Mouse (Mus musculus) lung, embryonic 15.5 days (tissue): Measurements from ENCODE around the gene Gm49601. TPM values are rescaled to one million over a fixed set of nuclear protein-coding genes. Genes with fewer than 3 reads are reported as not detected.

Source experiments
- ATAC-seq: fragments of 200-750 bp; cut with Nextera tagmentation; 2 replicates; pipeline ENCODE4 v1.8.0; 2017; ENCODE audit warnings: moderate number of reproducible peaks, borderline replicate concordance; ENCODE audit not compliant: low FRiP score, low TSS enrichment; ENCODE audit errors: extremely low read depth
- H3K27ac ChIP-seq: fragments of 300-500 bp; sonication (generic); 2 replicates; pipeline ENCODE4 v1.5.1; 2015; ENCODE audit warnings: moderate library complexity, mild to moderate bottlenecking, inconsistent platforms
- H3K27me3 ChIP-seq: fragments of 300-500 bp; sonication (generic); 2 replicates; pipeline ENCODE4 v1.6.1; 2015; ENCODE audit warnings: inconsistent platforms
- H3K36me3 ChIP-seq: fragments of 300-500 bp; sonication (generic); 2 replicates; pipeline ENCODE4 v1.6.1; 2015; ENCODE audit warnings: inconsistent platforms
- H3K4me1 ChIP-seq: fragments of 300-500 bp; sonication (generic); 2 replicates; pipeline ENCODE4 v1.6.1; 2015; ENCODE audit warnings: inconsistent platforms
- H3K4me2 ChIP-seq: fragments of 300-500 bp; sonication (generic); 2 replicates; pipeline ENCODE4 v1.6.1; 2015; ENCODE audit warnings: inconsistent platforms, mild to moderate bottlenecking, moderate library complexity
- H3K4me3 ChIP-seq: fragments of 300-500 bp; sonication (generic); 2 replicates; pipeline ENCODE4 v1.5.1; 2015; ENCODE audit warnings: mild to moderate bottlenecking, inconsistent platforms
- H3K9ac ChIP-seq: fragments of 300-500 bp; sonication (generic); 2 replicates; pipeline ENCODE4 v1.6.1; 2015; ENCODE audit warnings: inconsistent platforms
- H3K9me3 ChIP-seq: fragments of 300-500 bp; sonication (generic); 2 replicates; pipeline ENCODE4 v1.6.1; 2016; ENCODE audit warnings: inconsistent platforms
- WGBS: fragments of 180-500 bp; shearing (Covaris S2); methylation state at CpG from one replicate; pipeline ENCODE4 v1.1.7; 2015; 5-methylcytosine and 5-hydroxymethylcytosine counted together
- polyA plus RNA-seq: library from polyadenylated mRNA; unstranded; fragments of >200 nt; fragmentation: Nextera tagmentation; extraction: Ambion mirVana; gene quantifications from 2 replicates; pipeline ENCODE4 v1.2.1, GENCODE M21; 2015

The Gm49601 gene
- polyA plus RNA-seq: 3.2 and 4.0 TPM in 2 replicates

DNA sequence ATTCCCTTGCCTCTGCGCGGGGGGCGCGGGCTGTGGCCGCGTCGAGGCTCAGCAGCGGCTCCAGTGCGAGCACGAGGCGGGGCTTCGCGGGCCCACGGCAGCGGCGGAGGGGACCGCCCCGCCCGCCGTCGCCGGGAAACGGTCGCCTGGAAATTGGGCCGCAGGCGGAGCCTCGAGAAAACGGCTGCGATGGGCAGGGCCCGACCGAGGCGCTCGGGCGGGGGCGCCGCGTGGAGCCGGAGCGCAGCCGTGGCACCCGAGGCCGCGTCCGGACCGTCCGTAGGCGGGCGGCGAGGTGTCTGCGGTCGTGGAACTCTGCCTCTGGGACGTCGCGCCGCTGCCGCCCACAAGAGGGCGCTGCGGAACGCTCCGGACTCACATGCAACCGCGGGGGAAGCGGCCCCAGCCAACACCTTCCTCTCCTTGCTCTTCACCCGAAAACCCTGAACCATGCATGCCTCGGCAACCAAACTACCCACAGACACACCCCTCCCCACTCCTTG is at the start of gene Gm49601:
Gm49601 (minus strand) TSS at position 52 of the 503 bp plus-strand sequence.
- Histone ChIP-seq H3K27ac (no peak within 1 kb of the TSS), H3K9me3 (no peaks in the 10 kb centered on the region), H3K4me2 (peak within 1 kb of the TSS; percentile 95), H3K27me3 (peaks cover 67% of the 10 kb centered on the region), H3K9ac (peak within 1 kb of the TSS; percentile 38), H3K36me3 (peaks cover 12% of the 10 kb centered on the region; the same call in 1 of the 2 replicates), H3K4me3 (peak within 1 kb of the TSS; percentile 55), H3K4me1 (peaks cover 42% of the 10 kb centered on the region)
- peak; percentile 33 for ATAC-seq
- under 1% methylated on average over 33 of the region's 65 CpGs for WGBS

DNA sequence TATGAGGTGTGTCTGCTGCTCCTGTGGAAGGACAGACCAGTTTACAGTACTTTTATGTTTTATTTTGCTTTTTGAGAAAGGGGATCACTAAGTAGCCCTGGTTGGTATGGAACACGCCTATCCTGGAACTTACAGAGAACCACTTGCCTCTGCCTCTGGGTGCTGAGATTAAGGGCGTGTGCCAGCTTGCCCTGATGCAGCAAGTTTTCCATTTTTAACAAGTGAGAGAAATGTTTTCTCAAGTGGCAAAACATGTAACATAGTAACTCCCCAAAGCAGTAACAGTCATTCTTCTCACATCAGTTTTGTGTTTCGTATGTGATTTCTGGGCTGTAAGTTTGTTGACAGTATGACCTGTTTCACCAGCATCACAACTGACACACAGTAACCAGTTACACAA is 46.8 kb upstream of the Gm49601 start:
- H3K27me3 ChIP-seq: no peaks in the 10 kb centered on the region
- no peak overlapping the region for H3K4me3 ChIP-seq
- no peaks in the 10 kb centered on the region for H3K36me3 ChIP-seq
- no peaks in the 10 kb centered on the region for H3K4me1 ChIP-seq
- H3K27ac ChIP-seq: no peak overlapping the region
- no peak overlapping the region for H3K4me2 ChIP-seq
- no peak for ATAC-seq
- no peaks in the 10 kb centered on the region for H3K9me3 ChIP-seq
- WGBS: 72% methylated on average over 3 of the region's 3 CpGs
- H3K9ac ChIP-seq: no peak overlapping the region

DNA sequence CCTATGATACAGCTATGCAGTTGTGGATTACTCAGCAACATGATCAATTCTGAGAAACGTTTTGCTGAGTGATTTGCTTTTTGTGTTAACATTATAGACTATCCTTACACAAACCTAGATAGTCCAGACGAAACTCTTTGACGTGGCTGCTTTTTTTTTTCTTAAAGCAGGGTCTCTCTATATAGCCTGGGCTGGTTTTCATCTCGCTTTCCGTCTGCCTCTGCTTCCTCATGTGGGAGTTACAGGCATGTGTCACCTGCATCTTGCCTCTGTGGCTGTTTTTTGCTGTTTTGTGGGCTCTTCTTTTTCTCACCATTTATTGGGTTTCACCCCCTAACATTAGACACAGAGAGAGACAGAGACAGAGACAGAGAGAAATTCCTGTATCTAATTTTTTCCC is 45.8 kb upstream of the Gm49601 start:
- Histone ChIP-seq H3K9ac (no peak overlapping the region), H3K27me3 (no peaks in the 10 kb centered on the region), H3K36me3 (no peaks in the 10 kb centered on the region), H3K4me2 (no peak overlapping the region), H3K4me3 (no peak overlapping the region), H3K27ac (no peak overlapping the region), H3K4me1 (no peaks in the 10 kb centered on the region), H3K9me3 (no peaks in the 10 kb centered on the region)
- ATAC-seq: no peak
- WGBS: 39% methylated on average over 5 of the region's 5 CpGs

DNA sequence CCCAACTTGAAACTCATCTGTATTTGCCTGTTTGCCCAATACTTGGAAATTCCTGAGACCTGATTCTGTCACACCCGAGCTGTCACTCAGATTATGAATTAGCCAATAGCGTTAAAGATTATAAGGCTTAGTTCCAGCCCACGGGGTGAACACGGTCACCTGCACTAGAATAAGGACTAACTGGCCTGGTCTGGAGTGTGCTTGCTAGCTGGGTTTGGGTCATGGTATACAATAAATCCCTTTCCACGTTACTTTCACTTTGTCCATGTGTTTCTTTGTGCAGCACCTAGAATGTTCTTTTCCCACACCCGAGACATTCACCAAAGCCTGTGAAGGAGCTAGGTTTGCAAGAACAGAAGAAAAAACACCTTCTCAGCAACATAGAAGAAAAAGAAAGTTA is 43.7 kb upstream of the Gm49601 start:
- H3K4me2 ChIP-seq: no peak overlapping the region
- no peaks in the 10 kb centered on the region for H3K4me1 ChIP-seq
- no peaks in the 10 kb centered on the region for H3K36me3 ChIP-seq
- 58% methylated on average over 6 of the region's 6 CpGs for WGBS
- H3K27me3 ChIP-seq: no peaks in the 10 kb centered on the region
- H3K9ac ChIP-seq: no peak overlapping the region
- no peak for ATAC-seq
- H3K9me3 ChIP-seq: no peaks in the 10 kb centered on the region
- H3K27ac ChIP-seq: no peak overlapping the region
- no peak overlapping the region for H3K4me3 ChIP-seq

DNA sequence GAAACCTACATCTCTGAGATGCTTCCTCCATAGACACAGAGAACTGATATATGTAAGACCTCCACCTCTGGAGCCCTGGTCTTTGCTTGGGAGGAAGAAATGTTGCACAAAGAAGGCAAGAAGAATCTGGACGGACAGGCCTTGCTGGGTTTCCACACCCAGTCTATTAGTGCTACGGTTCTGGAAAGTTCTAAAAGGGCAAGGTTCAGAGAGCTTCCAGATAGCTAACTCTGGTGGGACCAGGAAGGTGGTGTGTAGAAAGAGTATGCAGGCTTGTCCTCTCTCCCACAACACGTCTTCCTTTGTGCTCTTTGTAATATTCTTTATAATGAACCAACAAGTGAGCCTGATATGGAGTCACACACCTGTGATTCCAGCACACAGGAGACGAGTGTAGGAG is 32.4 kb upstream of the Gm49601 start:
- Histone ChIP-seq H3K36me3 (no peaks in the 10 kb centered on the region), H3K27me3 (no peaks in the 10 kb centered on the region), H3K9me3 (no peaks in the 10 kb centered on the region), H3K9ac (no peak overlapping the region), H3K27ac (no peak overlapping the region), H3K4me1 (no peaks in the 10 kb centered on the region), H3K4me3 (no peak overlapping the region), H3K4me2 (no peak overlapping the region)
- WGBS: 68% methylated on average over 4 of the region's 4 CpGs
- no peak for ATAC-seq

DNA sequence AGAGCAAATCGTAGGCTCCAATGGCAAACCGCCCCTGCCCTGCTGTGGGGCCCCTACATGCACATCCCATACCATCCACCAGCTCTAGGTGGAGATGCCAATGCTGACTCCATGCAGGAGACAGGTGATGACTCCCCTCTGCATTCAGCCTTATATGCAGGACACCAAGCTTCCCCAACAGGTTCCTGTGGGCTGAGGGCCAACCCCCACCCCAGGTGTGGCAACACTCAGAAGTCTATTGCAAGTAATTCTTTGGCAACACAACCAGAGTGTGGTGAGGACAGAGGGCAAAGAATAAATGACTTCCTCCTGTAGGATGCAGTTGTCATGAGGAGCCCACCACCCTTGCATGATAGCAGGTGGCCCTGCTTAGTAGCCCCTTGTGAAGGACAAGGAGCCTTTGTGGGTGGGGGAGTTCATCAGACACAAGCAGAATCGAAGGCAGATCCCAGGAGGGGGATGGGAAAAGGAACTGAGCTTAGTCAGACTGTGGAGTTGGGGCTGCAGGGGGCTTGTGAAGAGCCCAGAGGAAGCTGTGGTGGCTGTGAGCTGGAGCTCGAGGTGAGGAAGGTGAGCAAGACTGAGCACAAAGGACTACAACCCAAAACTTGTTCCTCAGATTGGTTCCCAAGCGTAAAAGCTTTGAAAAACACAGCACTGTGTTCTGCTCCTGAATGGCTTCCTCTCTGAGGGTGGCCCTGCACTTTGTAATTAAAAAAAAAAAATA is 29.3 kb upstream of the Gm49601 start:
- H3K27ac ChIP-seq: no peak overlapping the region
- H3K4me1 ChIP-seq: no peaks in the 10 kb centered on the region
- no peaks in the 10 kb centered on the region for H3K9me3 ChIP-seq
- 60% methylated on average over 5 of the region's 5 CpGs for whole genome bisulfite sequencing
- no peaks in the 10 kb centered on the region for H3K27me3 ChIP-seq
- no peak for ATAC-seq
- H3K36me3 ChIP-seq: no peaks in the 10 kb centered on the region
- H3K4me3 ChIP-seq: no peak overlapping the region
- no peak overlapping the region for H3K9ac ChIP-seq
- no peak overlapping the region for H3K4me2 ChIP-seq

DNA sequence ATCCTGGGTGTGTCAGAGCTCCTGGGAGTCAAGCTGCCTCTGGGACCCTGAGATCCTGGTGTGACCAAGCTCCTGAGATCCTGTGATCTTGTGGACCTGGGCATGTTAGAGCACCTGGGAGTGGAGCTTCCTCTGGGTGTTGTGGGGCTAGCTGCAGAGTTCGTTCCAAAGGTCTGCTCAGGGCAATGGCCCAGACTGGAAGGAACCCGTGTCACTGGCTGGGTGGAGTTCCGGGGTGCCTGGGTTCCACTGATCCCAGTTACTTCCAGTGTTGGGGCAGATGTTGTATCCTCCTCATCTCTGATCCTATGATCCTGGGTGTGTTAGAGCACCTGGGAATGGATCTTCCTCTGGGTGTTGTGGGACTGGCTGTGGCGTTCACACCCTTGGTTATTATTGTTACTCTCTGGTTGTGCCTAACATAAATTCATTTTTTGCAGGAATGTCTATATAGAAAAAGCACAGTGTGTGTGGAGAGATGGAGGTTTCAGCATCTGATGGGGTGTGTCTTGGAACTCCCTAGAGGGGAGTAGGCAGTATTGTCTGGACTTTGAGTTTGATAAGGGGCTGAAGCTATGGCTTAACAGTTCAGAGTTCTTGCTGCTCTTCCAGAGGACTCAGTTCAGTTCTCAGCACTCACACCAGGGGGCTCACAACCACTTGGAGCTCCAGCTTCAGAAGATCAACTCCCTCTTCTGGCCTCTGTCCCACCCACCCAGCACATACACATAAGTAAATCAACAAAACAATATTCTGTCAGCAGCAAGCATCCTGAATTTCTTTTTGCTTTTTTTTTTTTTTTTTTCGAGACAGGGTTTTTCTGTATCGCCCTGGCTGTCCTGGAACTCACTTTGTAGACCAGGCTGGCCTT is 27.3 kb upstream of the Gm49601 start:
- no peaks in the 10 kb centered on the region for H3K4me1 ChIP-seq
- no peaks in the 10 kb centered on the region for H3K27me3 ChIP-seq
- no peak overlapping the region for H3K4me3 ChIP-seq
- 86% methylated on average over 6 of the region's 6 CpGs for WGBS
- no peak overlapping the region for H3K27ac ChIP-seq
- no peaks in the 10 kb centered on the region for H3K36me3 ChIP-seq
- H3K9me3 ChIP-seq: no peaks in the 10 kb centered on the region
- no peak for ATAC-seq
- H3K4me2 ChIP-seq: no peak overlapping the region
- H3K9ac ChIP-seq: no peak overlapping the region

DNA sequence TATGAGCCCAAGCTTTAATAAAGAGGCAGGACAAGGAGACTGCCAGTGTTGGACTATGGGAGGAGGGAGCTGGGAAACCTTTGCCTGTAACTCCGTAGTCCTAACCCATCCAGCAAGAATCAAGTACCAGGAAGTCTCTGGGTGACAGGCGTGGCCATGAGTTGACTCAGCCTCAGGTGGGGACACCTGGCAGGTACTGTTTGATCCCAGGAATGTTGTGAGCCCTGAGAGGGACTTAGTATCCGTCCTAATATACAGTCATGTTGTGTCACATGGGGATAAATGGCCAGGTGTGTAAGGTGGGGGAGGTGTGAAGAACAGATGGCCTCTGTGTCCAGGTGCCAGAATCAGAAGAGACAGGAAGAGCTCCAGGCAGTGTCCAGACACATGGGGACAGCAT is 22.9 kb upstream of the Gm49601 start:
- Histone ChIP-seq H3K4me2 (no peak overlapping the region), H3K4me1 (no peaks in the 10 kb centered on the region), H3K4me3 (no peak overlapping the region), H3K36me3 (no peaks in the 10 kb centered on the region), H3K9me3 (no peaks in the 10 kb centered on the region), H3K27me3 (no peaks in the 10 kb centered on the region), H3K27ac (no peak overlapping the region), H3K9ac (no peak overlapping the region)
- no peak for ATAC-seq
- WGBS: 53% methylated on average over 3 of the region's 3 CpGs

DNA sequence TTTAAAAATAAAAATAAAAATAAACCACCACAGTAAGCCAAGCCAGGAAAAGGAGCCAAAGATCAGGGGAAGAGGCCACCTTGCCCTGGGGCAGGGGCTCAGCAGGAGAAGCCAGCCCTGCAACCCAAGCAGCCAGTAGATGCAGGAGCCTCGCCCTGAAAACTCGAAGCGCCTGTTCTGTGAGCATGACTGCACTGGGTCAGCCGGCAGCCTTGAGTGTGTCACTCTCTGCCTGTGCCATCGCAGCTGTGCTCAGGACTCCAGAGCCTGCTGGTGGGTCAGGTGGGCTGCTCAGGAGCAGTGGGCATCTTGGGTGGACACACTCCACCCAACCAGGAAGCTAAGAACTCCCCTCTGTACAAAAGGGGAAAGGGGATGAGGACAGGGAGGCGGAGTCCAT is 19.1 kb upstream of the Gm49601 start:
- Histone ChIP-seq H3K4me3 (no peak overlapping the region), H3K27me3 (no peaks in the 10 kb centered on the region), H3K4me1 (no peaks in the 10 kb centered on the region), H3K4me2 (no peak overlapping the region), H3K9me3 (no peaks in the 10 kb centered on the region), H3K9ac (no peak overlapping the region), H3K36me3 (no peaks in the 10 kb centered on the region), H3K27ac (no peak overlapping the region)
- no peak for ATAC-seq
- WGBS: 55% methylated on average over 6 of the region's 6 CpGs

DNA sequence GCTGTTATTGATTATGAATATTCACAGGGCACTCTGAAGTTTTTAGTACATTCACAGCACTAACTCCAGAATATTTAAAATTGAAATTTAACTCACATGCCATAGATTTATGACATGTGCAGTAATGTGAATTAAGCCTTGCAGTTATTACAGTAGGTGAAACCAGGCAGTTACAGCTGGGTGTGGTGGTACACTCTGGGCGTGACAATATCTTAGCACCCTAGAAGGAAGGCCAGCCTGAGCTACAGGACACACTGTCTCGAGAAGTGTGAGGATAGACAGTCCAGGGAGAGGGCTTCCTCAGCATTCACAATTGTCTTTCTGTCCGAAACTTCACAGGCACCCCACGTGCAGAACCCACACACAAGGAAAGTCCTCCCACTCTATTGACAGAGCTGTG is 18.3 kb upstream of the Gm49601 start:
- 69% methylated on average over 4 of the region's 4 CpGs for WGBS
- no peaks in the 10 kb centered on the region for H3K9me3 ChIP-seq
- no peak overlapping the region for H3K4me2 ChIP-seq
- no peaks in the 10 kb centered on the region for H3K36me3 ChIP-seq
- H3K27ac ChIP-seq: no peak overlapping the region
- no peak overlapping the region for H3K9ac ChIP-seq
- no peak for ATAC-seq
- H3K4me3 ChIP-seq: no peak overlapping the region
- no peaks in the 10 kb centered on the region for H3K27me3 ChIP-seq
- no peaks in the 10 kb centered on the region for H3K4me1 ChIP-seq

DNA sequence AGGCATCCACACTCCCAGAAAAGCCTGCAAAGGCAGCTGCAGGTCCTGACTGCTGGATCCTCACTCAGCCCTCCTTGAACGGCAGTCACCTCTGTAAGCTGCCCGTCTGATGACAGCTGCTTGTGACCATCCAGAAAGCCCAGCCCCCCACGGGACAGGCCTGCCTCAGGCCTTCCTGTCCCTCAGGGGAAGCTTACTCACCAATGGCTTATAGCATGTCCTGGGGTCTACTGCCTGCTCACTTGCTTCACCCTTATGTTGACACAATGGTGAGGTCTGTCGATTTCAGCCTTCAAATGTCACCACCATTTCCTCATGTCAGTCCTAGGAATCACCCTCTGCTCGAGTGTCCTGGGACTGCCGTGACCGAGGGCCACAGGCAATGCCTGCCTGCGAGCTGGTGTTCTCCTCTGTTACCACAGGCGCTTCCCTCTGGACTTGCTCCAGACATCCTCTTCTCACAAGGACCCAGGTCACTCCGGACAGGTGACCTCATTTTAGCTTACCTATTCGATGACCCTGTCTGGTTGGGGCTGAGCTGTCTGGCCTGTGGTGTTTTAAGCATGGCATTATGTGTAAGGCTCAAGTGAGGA is 17.3 kb upstream of the Gm49601 start:
- no peaks in the 10 kb centered on the region for H3K9me3 ChIP-seq
- H3K4me2 ChIP-seq: no peak overlapping the region
- H3K4me3 ChIP-seq: no peak overlapping the region
- H3K36me3 ChIP-seq: no peaks in the 10 kb centered on the region
- H3K27ac ChIP-seq: no peak overlapping the region
- 61% methylated on average over 11 of the region's 11 CpGs for WGBS
- ATAC-seq: no peak
- H3K9ac ChIP-seq: no peak overlapping the region
- no peaks in the 10 kb centered on the region for H3K27me3 ChIP-seq
- H3K4me1 ChIP-seq: no peaks in the 10 kb centered on the region

DNA sequence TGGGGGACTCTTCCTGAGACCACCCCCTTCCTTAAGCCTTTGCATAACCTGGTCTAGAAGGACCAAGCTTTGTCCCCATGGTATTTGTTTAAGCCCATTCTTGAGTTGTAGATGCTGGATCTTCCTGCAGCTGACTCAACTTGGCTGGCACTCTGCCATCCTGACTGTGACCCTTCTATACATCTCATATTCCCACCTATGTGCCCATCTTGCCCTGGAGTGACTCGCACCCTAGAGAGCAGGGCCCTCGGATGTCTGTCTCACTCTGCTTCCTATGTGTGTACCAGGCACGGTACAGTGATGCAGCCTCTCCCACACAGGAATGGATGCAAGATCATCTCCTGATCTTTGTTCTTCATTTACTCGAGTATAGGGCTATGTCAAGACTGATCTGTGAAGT is 16.7 kb upstream of the Gm49601 start:
- Histone ChIP-seq H3K9me3 (no peaks in the 10 kb centered on the region), H3K4me3 (no peak overlapping the region), H3K27ac (no peak overlapping the region), H3K27me3 (no peaks in the 10 kb centered on the region), H3K9ac (no peak overlapping the region), H3K36me3 (no peaks in the 10 kb centered on the region), H3K4me2 (no peak overlapping the region), H3K4me1 (no peaks in the 10 kb centered on the region)
- WGBS: 74% methylated on average over 4 of the region's 4 CpGs
- ATAC-seq: no peak
